Mouse (Mus musculus) stomach, embryonic 14.5 days (tissue): Measurements from ENCODE around the gene Btnl2. TPM values are rescaled to one million over a fixed set of nuclear protein-coding genes. Genes with fewer than 3 reads are reported as not detected.

Experiments
- ATAC-seq: fragments of 200-750 bp; cut with Nextera tagmentation; 2 replicates; pipeline ENCODE4 v1.8.0; 2017; ENCODE audit warnings: low read depth, moderate TSS enrichment; ENCODE audit not compliant: insufficient number of reproducible peaks, insufficient read depth, low FRiP score
- H3K27ac ChIP-seq: fragments of 300-500 bp; sonication (generic); 2 replicates; pipeline ENCODE4 v1.5.1; 2014; ENCODE audit warnings: mild to moderate bottlenecking, low read length, moderate library complexity, mixed read lengths
- H3K27me3 ChIP-seq: fragments of 300-500 bp; sonication (generic); 2 replicates; pipeline ENCODE4 v1.6.1; 2014; ENCODE audit warnings: low read length, control low read depth, mixed read lengths; ENCODE audit not compliant: control insufficient read depth, insufficient read depth
- H3K36me3 ChIP-seq: fragments of 300-500 bp; sonication (generic); 2 replicates; pipeline ENCODE4 v1.6.1; 2014; ENCODE audit warnings: mild to moderate bottlenecking, control low read depth, low read length, moderate library complexity, mixed read lengths; ENCODE audit not compliant: control insufficient read depth, insufficient read depth
- H3K4me1 ChIP-seq: fragments of 300-500 bp; sonication (generic); 2 replicates; pipeline ENCODE4 v1.6.1; 2014; ENCODE audit warnings: low read length, control low read depth, mixed read lengths; ENCODE audit not compliant: control insufficient read depth, insufficient read depth
- H3K4me2 ChIP-seq: fragments of 300-500 bp; sonication (generic); replicated peaks from 2 replicates; pipeline ENCODE4 v1.6.1; 2014; ENCODE audit warnings: low read depth, low read length, control low read depth
- H3K4me3 ChIP-seq: fragments of 300-500 bp; sonication (generic); 2 replicates; pipeline ENCODE4 v1.5.1; 2014; ENCODE audit warnings: low read depth, low read length, control low read depth
- H3K9ac ChIP-seq: fragments of 300-500 bp; sonication (generic); replicated peaks from 2 replicates; pipeline ENCODE4 v1.6.1; 2014; ENCODE audit warnings: low read depth, mild to moderate bottlenecking, control low read depth, low read length, moderate library complexity, mixed read lengths
- H3K9me3 ChIP-seq: fragments of 300-500 bp; sonication (generic); 2 replicates; pipeline ENCODE4 v1.6.1; 2016; ENCODE audit warnings: low read depth, low read length, control low read depth; ENCODE audit not compliant: control insufficient read depth
- WGBS: fragments of 180-500 bp; shearing (Covaris S2); extraction: QIAGEN DNeasy Blood & Tissue Kit; methylation state at CpG from one replicate; pipeline ENCODE4 v1.1.7; 2014; 5-methylcytosine and 5-hydroxymethylcytosine counted together
- polyA plus RNA-seq: library from polyadenylated mRNA; unstranded; fragments of >200 nt; fragmentation: Nextera tagmentation; extraction: Ambion mirVana; gene quantifications from 2 replicates; pipeline ENCODE4 v1.2.1, GENCODE M21; 2014

The Btnl2 gene
- polyA plus RNA-seq, 1 experiment from 2014 or later: 0.13 TPM

- Histone ChIP-seq H3K4me1 (no peaks in the 10 kb centered on the region), H3K4me3 (no peak overlapping the region), H3K36me3 (no peaks in the 10 kb centered on the region), H3K27me3 (no peaks in the 10 kb centered on the region), H3K4me2 (no peak overlapping the region), H3K9ac (no peak overlapping the region), H3K9me3 (no peaks in the 10 kb centered on the region), H3K27ac (no peak overlapping the region)
- no peak for ATAC-seq
- 90% methylated on average over 1 of the region's 1 CpGs for WGBS
Observed at GRCm38 (mm10) chr17:34331200-34331599, 23.4 kb upstream of the Btnl2 start.

- Histone ChIP-seq H3K9ac (no peak overlapping the region), H3K36me3 (no peaks in the 10 kb centered on the region), H3K9me3 (no peaks in the 10 kb centered on the region), H3K27me3 (no peaks in the 10 kb centered on the region), H3K27ac (no peak overlapping the region), H3K4me2 (no peak overlapping the region), H3K4me1 (no peaks in the 10 kb centered on the region), H3K4me3 (no peak overlapping the region)
- 64% methylated on average over 3 of the region's 3 CpGs for WGBS
- ATAC-seq: no peak
Observed at GRCm38 (mm10) chr17:34340619-34341402, 13.8 kb upstream of the Btnl2 start.

- WGBS: 86% methylated on average over 4 of the region's 4 CpGs
- H3K27ac ChIP-seq: no peak overlapping the region
- H3K36me3 ChIP-seq: no peaks in the 10 kb centered on the region
- H3K9ac ChIP-seq: no peak overlapping the region
- ATAC-seq: no peak
- no peak overlapping the region for H3K4me2 ChIP-seq
- H3K4me3 ChIP-seq: no peak overlapping the region
- no peaks in the 10 kb centered on the region for H3K9me3 ChIP-seq
- no peaks in the 10 kb centered on the region for H3K27me3 ChIP-seq
- H3K4me1 ChIP-seq: no peaks in the 10 kb centered on the region
Observed at GRCm38 (mm10) chr17:34344882-34345281, 9.7 kb upstream of the Btnl2 start.

GRCm38 (mm10) chr17:34345486-34345885, 9.1 kb upstream of the Btnl2 start:
- WGBS: 82% methylated on average over 7 of the region's 7 CpGs
- H3K27me3 ChIP-seq: no peaks in the 10 kb centered on the region
- H3K9ac ChIP-seq: no peak overlapping the region
- H3K4me2 ChIP-seq: no peak overlapping the region
- H3K9me3 ChIP-seq: no peaks in the 10 kb centered on the region
- no peak overlapping the region for H3K4me3 ChIP-seq
- no peak for ATAC-seq
- H3K36me3 ChIP-seq: no peaks in the 10 kb centered on the region
- no peaks in the 10 kb centered on the region for H3K4me1 ChIP-seq
- no peak overlapping the region for H3K27ac ChIP-seq

- no peak overlapping the region for H3K4me3 ChIP-seq
- no peak for ATAC-seq
- no peaks in the 10 kb centered on the region for H3K36me3 ChIP-seq
- H3K4me2 ChIP-seq: no peak overlapping the region
- H3K9ac ChIP-seq: no peak overlapping the region
- H3K4me1 ChIP-seq: no peaks in the 10 kb centered on the region
- H3K9me3 ChIP-seq: no peaks in the 10 kb centered on the region
- H3K27ac ChIP-seq: no peak overlapping the region
- H3K27me3 ChIP-seq: no peaks in the 10 kb centered on the region
- WGBS: 70% methylated on average over 3 of the region's 3 CpGs
Observed at GRCm38 (mm10) chr17:34346041-34346440, 8.6 kb upstream of the Btnl2 start.

- no peak overlapping the region for H3K9ac ChIP-seq
- 69% methylated on average over 6 of the region's 6 CpGs for WGBS
- no peak for ATAC-seq
- no peaks in the 10 kb centered on the region for H3K4me1 ChIP-seq
- H3K4me2 ChIP-seq: no peak overlapping the region
- no peaks in the 10 kb centered on the region for H3K27me3 ChIP-seq
- no peaks in the 10 kb centered on the region for H3K36me3 ChIP-seq
- no peaks in the 10 kb centered on the region for H3K9me3 ChIP-seq
- H3K27ac ChIP-seq: no peak overlapping the region
- H3K4me3 ChIP-seq: no peak overlapping the region
Observed at GRCm38 (mm10) chr17:34347606-34348308, 6.9 kb upstream of the Btnl2 start.

- WGBS: 3% methylated on average over 4 of the region's 4 CpGs
- H3K4me1 ChIP-seq: no peaks in the 10 kb centered on the region
- no peak overlapping the region for H3K9ac ChIP-seq
- no peaks in the 10 kb centered on the region for H3K9me3 ChIP-seq
- no peak for ATAC-seq
- no peak overlapping the region for H3K4me2 ChIP-seq
- no peak overlapping the region for H3K27ac ChIP-seq
- no peaks in the 10 kb centered on the region for H3K36me3 ChIP-seq
- H3K4me3 ChIP-seq: no peak overlapping the region
- H3K27me3 ChIP-seq: no peaks in the 10 kb centered on the region
Observed at GRCm38 (mm10) chr17:34349429-34349828, 5.2 kb upstream of the Btnl2 start.

GRCm38 (mm10) chr17:34354940-34355339, 318 bp downstream of the Btnl2 start:
- 97% methylated on average over 1 of the region's 1 CpGs for WGBS
- no peak overlapping the region for H3K27ac ChIP-seq
- H3K36me3 ChIP-seq: no peaks in the 10 kb centered on the region
- H3K9me3 ChIP-seq: no peaks in the 10 kb centered on the region
- no peaks in the 10 kb centered on the region for H3K4me1 ChIP-seq
- no peak overlapping the region for H3K4me3 ChIP-seq
- no peak overlapping the region for H3K9ac ChIP-seq
- H3K4me2 ChIP-seq: no peak overlapping the region
- no peak for ATAC-seq
- no peaks in the 10 kb centered on the region for H3K27me3 ChIP-seq
